Mouse (Mus musculus): ENCODE results near the gene Olfr541.

- TF ChIP-seq CTCF (conservative IDR thresholded peaks at IDR 0.05; ENCODE audit: low read length) (no peak), POU5F1 (IDR thresholded peaks at IDR 0.05; ENCODE audit: borderline replicate concordance, low read length) (no peak)
Observed at GRCm38 (mm10) chr7:140748827-140749160, 51.7 kb downstream of the Olfr541 start.
